Mouse (Mus musculus): ENCODE measurements around the gene Tmigd1. TPM values are rescaled to one million over a fixed set of nuclear protein-coding genes. Genes with fewer than 3 reads are reported as not detected.
A peak's percentile ranks its signal among the peaks of the same experiment; 100 is the strongest.

Gene Tmigd1
- total and polyA plus RNA-seq, 2 experiments from 2014 or later: not detected

GRCm38 (mm10) chr11:76872556-76873234 is 29.3 kb upstream of the Tmigd1 start:
- no peak for DNase-seq
- Histone ChIP-seq H3K4me1 (ENCODE audit: insufficient read depth) (no peaks in the 10 kb centered on the region), H3K9me3 (ENCODE audit: low read length) (no peaks in the 10 kb centered on the region), H3K27ac (ENCODE audit: low read depth, low read length) (no peak overlapping the region), H3K4me2 (ENCODE audit: low read depth) (no peak overlapping the region), H3K36me3 (ENCODE audit: insufficient read depth) (no peaks in the 10 kb centered on the region), H3K27me3 (ENCODE audit: insufficient read depth, low read length) (no peaks in the 10 kb centered on the region), H3K9ac (no peak overlapping the region), H3K4me3 (ENCODE audit: low read depth, low read length) (no peak overlapping the region)
- WGBS: 40% methylated on average over 11 of the region's 11 CpGs
- ATAC-seq: no peak
- no peak for TF ChIP-seq CTCF (IDR thresholded peaks at IDR 0.05; ENCODE audit: low read depth)

- TF ChIP-seq CTCF (IDR thresholded peaks at IDR 0.05; ENCODE audit: low read depth): no peak
- H3K27me3 ChIP-seq (ENCODE audit: insufficient read depth, low read length): no peaks in the 10 kb centered on the region
- H3K4me1 ChIP-seq (ENCODE audit: insufficient read depth): no peaks in the 10 kb centered on the region
- no peak overlapping the region for H3K27ac ChIP-seq (ENCODE audit: low read depth, low read length)
- H3K9ac ChIP-seq: no peak overlapping the region
- H3K4me3 ChIP-seq (ENCODE audit: low read depth, low read length): no peak overlapping the region
- H3K9me3 ChIP-seq (ENCODE audit: low read length): no peaks in the 10 kb centered on the region
- 93% methylated on average over 5 of the region's 5 CpGs for WGBS
- ATAC-seq (no peak), DNase-seq (no peak)
- H3K36me3 ChIP-seq (ENCODE audit: insufficient read depth): no peaks in the 10 kb centered on the region
- no peak overlapping the region for H3K4me2 ChIP-seq (ENCODE audit: low read depth)
These were observed 28.1 kb upstream of the Tmigd1 start for GRCm38 (mm10) chr11:76873865-76874264.

GRCm38 (mm10) chr11:76874766-76875165 is 27.2 kb upstream of the Tmigd1 start:
- ATAC-seq: no peak

GRCm38 (mm10) chr11:76879816-76880215 is 22.1 kb upstream of the Tmigd1 start:
- H3K9ac ChIP-seq: no peak overlapping the region
- H3K9me3 ChIP-seq (ENCODE audit: low read length): no peaks in the 10 kb centered on the region
- H3K36me3 ChIP-seq (ENCODE audit: insufficient read depth): no peaks in the 10 kb centered on the region
- no peak for TF ChIP-seq CTCF (IDR thresholded peaks at IDR 0.05; ENCODE audit: low read depth)
- no peaks in the 10 kb centered on the region for H3K27me3 ChIP-seq (ENCODE audit: insufficient read depth, low read length)
- H3K4me2 ChIP-seq (ENCODE audit: low read depth): no peak overlapping the region
- ATAC-seq (no peak), DNase-seq (no peak)
- no peak overlapping the region for H3K27ac ChIP-seq (ENCODE audit: low read depth, low read length)
- no peak overlapping the region for H3K4me3 ChIP-seq (ENCODE audit: low read depth, low read length)
- WGBS: 92% methylated on average over 5 of the region's 5 CpGs
- H3K4me1 ChIP-seq (ENCODE audit: insufficient read depth): no peaks in the 10 kb centered on the region

More at GRCm38 (mm10) chr11:76874766-76875165, 27.2 kb upstream of the Tmigd1 start:
- no peak overlapping the region for H3K4me2 ChIP-seq (ENCODE audit: low read depth)
- no peaks in the 10 kb centered on the region for H3K36me3 ChIP-seq (ENCODE audit: insufficient read depth)
- H3K27me3 ChIP-seq (ENCODE audit: insufficient read depth, low read length): no peaks in the 10 kb centered on the region
- no peak overlapping the region for H3K9ac ChIP-seq
- H3K27ac ChIP-seq (ENCODE audit: low read depth, low read length): no peak overlapping the region
- WGBS: 76% methylated on average over 6 of the region's 6 CpGs
- no peaks in the 10 kb centered on the region for H3K9me3 ChIP-seq (ENCODE audit: low read length)
- no peaks in the 10 kb centered on the region for H3K4me1 ChIP-seq (ENCODE audit: insufficient read depth)
- no peak for TF ChIP-seq CTCF (IDR thresholded peaks at IDR 0.05; ENCODE audit: low read depth)
- no peak overlapping the region for H3K4me3 ChIP-seq (ENCODE audit: low read depth, low read length)
- no peak for DNase-seq

- DNase-seq (no peak), ATAC-seq (no peak)
- Histone ChIP-seq H3K36me3 (ENCODE audit: insufficient read depth) (no peaks in the 10 kb centered on the region), H3K4me3 (ENCODE audit: low read depth, low read length) (no peak overlapping the region), H3K4me2 (ENCODE audit: low read depth) (no peak overlapping the region), H3K27ac (ENCODE audit: low read depth, low read length) (no peak overlapping the region), H3K27me3 (ENCODE audit: insufficient read depth, low read length) (no peaks in the 10 kb centered on the region), H3K4me1 (ENCODE audit: insufficient read depth) (no peaks in the 10 kb centered on the region), H3K9ac (no peak overlapping the region), H3K9me3 (ENCODE audit: low read length) (no peaks in the 10 kb centered on the region)
- no peak for TF ChIP-seq CTCF (IDR thresholded peaks at IDR 0.05; ENCODE audit: low read depth)
- WGBS: 23% methylated on average over 5 of the region's 5 CpGs
These were observed 17.5 kb upstream of the Tmigd1 start for GRCm38 (mm10) chr11:76884451-76884850.

GRCm38 (mm10) chr11:76889339-76890164 is 12.4 kb upstream of the Tmigd1 start:
- H3K4me3 ChIP-seq (ENCODE audit: low read depth, low read length): no peak overlapping the region
- no peaks in the 10 kb centered on the region for H3K9me3 ChIP-seq (ENCODE audit: low read length)
- ATAC-seq: peak; percentile 14; the same call in 1 of the 2 replicates
- H3K36me3 ChIP-seq (ENCODE audit: insufficient read depth): no peaks in the 10 kb centered on the region
- H3K27ac ChIP-seq (ENCODE audit: low read depth, low read length): no peak overlapping the region
- H3K27me3 ChIP-seq (ENCODE audit: insufficient read depth, low read length): no peaks in the 10 kb centered on the region
- 72% methylated on average over 10 of the region's 10 CpGs for WGBS
- no peaks in the 10 kb centered on the region for H3K4me1 ChIP-seq (ENCODE audit: insufficient read depth)
- TF ChIP-seq CTCF (IDR thresholded peaks at IDR 0.05; ENCODE audit: low read depth): no peak
- no peak overlapping the region for H3K9ac ChIP-seq
- no peak overlapping the region for H3K4me2 ChIP-seq (ENCODE audit: low read depth)
- no peak for DNase-seq

GRCm38 (mm10) chr11:76891171-76891570 is 10.8 kb upstream of the Tmigd1 start:
- no peak for DNase-seq
- no peaks in the 10 kb centered on the region for H3K27me3 ChIP-seq (ENCODE audit: insufficient read depth, low read length)
- 92% methylated on average over 7 of the region's 7 CpGs for whole genome bisulfite sequencing
- H3K4me1 ChIP-seq (ENCODE audit: insufficient read depth): no peaks in the 10 kb centered on the region
- no peaks in the 10 kb centered on the region for H3K36me3 ChIP-seq (ENCODE audit: insufficient read depth)
- ATAC-seq: no peak
- no peak overlapping the region for H3K27ac ChIP-seq (ENCODE audit: low read depth, low read length)
- H3K4me3 ChIP-seq (ENCODE audit: low read depth, low read length): no peak overlapping the region
- H3K9me3 ChIP-seq (ENCODE audit: low read length): no peaks in the 10 kb centered on the region
- H3K9ac ChIP-seq: no peak overlapping the region
- TF ChIP-seq CTCF (IDR thresholded peaks at IDR 0.05; ENCODE audit: low read depth): no peak
- H3K4me2 ChIP-seq (ENCODE audit: low read depth): no peak overlapping the region
